Mouse (Mus musculus) spleen, adult 2 months (tissue): ENCODE results near the gene Alkbh3. TPM values are rescaled to one million over a fixed set of nuclear protein-coding genes. Genes with fewer than 3 reads are reported as not detected.
A peak's percentile ranks its signal among the peaks of the same experiment; 100 is the strongest.

Experiments used
- DNase-seq, 2 experiments: peaks; one replicate each; pipeline versions ENCODE4 v3.0.0 to v3.0.0-alpha.2; 2012 to 2021; ENCODE audit warnings: low spot score in 2 of 2, low read depth in 1 of 2
- H3K27ac ChIP-seq: fragments of 200-500 bp; 2 replicates; pipeline ENCODE4 v1.5.1; 2012; ENCODE audit warnings: low read length, inconsistent platforms; ENCODE audit not compliant: insufficient read depth
- H3K27me3 ChIP-seq: fragments of 200-500 bp; 2 replicates; pipeline ENCODE4 v1.6.1; 2012; ENCODE audit warnings: mild to moderate bottlenecking, moderate library complexity, low read length, inconsistent platforms; ENCODE audit not compliant: control insufficient read depth, insufficient read depth
- H3K36me3 ChIP-seq: fragments of 200-500 bp; 2 replicates; pipeline ENCODE4 v1.6.1; 2012; ENCODE audit warnings: mild to moderate bottlenecking, low read length, inconsistent platforms; ENCODE audit not compliant: control insufficient read depth, insufficient read depth
- H3K4me1 ChIP-seq: fragments of 200-500 bp; 2 replicates; pipeline ENCODE4 v1.6.1; 2011; ENCODE audit warnings: inconsistent platforms; ENCODE audit not compliant: control insufficient read depth, insufficient read depth, insufficient read length
- H3K4me3 ChIP-seq: fragments of 200-500 bp; 2 replicates; pipeline ENCODE4 v1.5.1; 2011; ENCODE audit warnings: mild to moderate bottlenecking, inconsistent platforms; ENCODE audit not compliant: insufficient read depth, insufficient read length; ENCODE audit errors: extremely low read depth
- CTCF ChIP-seq: fragments of 200-500 bp; IDR thresholded peaks from 2 replicates; pipeline ENCODE4 v1.5.1; 2011; ENCODE audit warnings: mild to moderate bottlenecking, inconsistent platforms; ENCODE audit not compliant: insufficient read depth, insufficient read length, insufficient replicate concordance; ENCODE audit errors: extremely low read depth
- POLR2A ChIP-seq: fragments of 200-500 bp; IDR thresholded peaks from 2 replicates; pipeline ENCODE4 v1.6.1; 2011; ENCODE audit warnings: low read depth, low read length, inconsistent platforms
- WGBS: fragments of 180-500 bp; shearing (Covaris S2); methylation state at CpG from one replicate; pipeline ENCODE4 v1.1.7; 2018; 5-methylcytosine and 5-hydroxymethylcytosine counted together
- polyA plus RNA-seq: library from polyadenylated mRNA; depleted of rRNA; stranded (reverse); fragments of >200 nt; gene quantifications from 2 replicates; pipeline ENCODE4 v1.2.3, GENCODE M21; 2012

Gene Alkbh3
- polyA plus RNA-seq, 1 experiment, result 24.7 TPM

- H3K4me3 ChIP-seq, result no peak overlapping the region
- H3K4me1 ChIP-seq, result no peaks in the 10 kb centered on the region
- H3K36me3 ChIP-seq, result no peaks in the 10 kb centered on the region
- no peak for DNase-seq
- TF ChIP-seq POLR2A, result no peak
- no peak for TF ChIP-seq CTCF
- no peak overlapping the region for H3K27ac ChIP-seq
- WGBS, result 88% methylated on average over 1 of the region's 1 CpGs
- no peaks in the 10 kb centered on the region for H3K27me3 ChIP-seq
These were observed 46.8 kb downstream of the Alkbh3 start for GRCm38 (mm10) chr2:93963802-93964201.

DNA sequence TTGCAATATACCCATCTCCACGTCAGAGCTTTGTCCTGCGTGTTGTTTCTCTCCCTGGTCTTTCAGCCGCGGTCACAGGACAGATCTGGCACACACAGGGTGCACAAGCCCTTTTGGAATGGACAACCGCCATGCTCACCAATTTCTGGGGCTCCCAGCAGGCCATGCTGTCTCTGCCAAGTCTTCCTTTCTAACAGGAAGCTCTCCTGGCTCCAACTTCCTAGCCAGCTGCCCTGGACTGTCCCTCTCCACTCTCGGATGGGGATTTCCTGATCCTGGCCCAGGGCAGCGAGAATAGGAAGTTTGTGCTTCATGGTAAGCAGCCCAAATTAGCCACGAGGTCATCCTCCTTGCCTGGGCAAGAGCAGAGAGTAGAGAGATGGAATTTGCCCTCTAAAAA, 48.9 kb downstream of the Alkbh3 start:
- H3K4me1 ChIP-seq, result no peaks in the 10 kb centered on the region
- peaks cover 8% of the 10 kb centered on the region for H3K27me3 ChIP-seq
- H3K27ac ChIP-seq, result no peak overlapping the region
- H3K4me3 ChIP-seq, result no peak overlapping the region
- 68% methylated on average over 8 of the region's 8 CpGs for WGBS
- H3K36me3 ChIP-seq, result no peaks in the 10 kb centered on the region
- no peak for DNase-seq
- no peak for TF ChIP-seq POLR2A
- no peak for TF ChIP-seq CTCF

DNA sequence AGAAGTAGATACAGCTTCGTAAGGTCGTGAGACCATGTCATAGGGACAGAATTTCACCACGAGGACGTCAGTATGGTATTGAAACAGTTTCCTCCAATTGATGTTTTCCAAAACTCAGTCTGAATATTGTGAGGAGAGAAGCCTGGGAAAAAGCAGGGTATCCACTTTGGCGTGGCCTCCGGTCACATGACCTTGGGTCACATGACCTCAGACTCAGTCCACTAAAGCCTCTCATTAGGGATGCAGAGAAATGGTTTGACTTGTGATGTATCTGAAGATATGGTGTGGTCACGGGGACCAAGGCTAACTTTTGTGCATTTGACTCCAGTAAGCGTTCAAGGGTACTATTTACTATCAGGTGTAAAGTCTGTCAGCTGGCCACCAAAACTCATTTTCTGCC, 51.3 kb downstream of the Alkbh3 start:
- 79% methylated on average over 8 of the region's 8 CpGs for WGBS
- no peak for TF ChIP-seq POLR2A
- TF ChIP-seq CTCF, result no peak
- Histone ChIP-seq H3K4me3 (no peak overlapping the region), H3K4me1 (peaks cover 3% of the 10 kb centered on the region; the same call in 1 of the 2 replicates), H3K36me3 (no peaks in the 10 kb centered on the region), H3K27ac (no peak overlapping the region), H3K27me3 (peaks cover 18% of the 10 kb centered on the region)
- no peak for DNase-seq

DNA sequence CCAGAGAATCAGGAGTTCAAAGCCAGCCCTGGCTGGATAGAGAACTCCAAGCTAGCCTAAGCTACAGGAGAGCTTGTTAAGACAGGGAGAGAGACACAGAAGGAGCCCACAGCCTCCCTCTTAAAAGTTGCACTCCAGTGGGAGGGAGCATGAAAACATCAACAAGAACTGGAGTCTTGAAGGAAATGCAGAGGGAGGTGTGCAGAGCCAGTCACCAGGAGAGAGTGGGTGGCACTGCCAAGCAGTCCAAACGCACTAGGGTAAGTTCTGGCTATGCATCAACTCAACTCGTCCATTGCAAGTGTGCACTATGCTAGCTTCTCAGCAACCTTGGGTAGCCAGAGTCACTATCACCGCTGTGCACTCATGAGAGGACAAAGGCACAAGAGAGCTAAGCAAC, 52.4 kb downstream of the Alkbh3 start:
- WGBS, result 85% methylated on average over 3 of the region's 3 CpGs
- Histone ChIP-seq H3K36me3 (no peaks in the 10 kb centered on the region), H3K4me1 (peaks cover 3% of the 10 kb centered on the region; the same call in 1 of the 2 replicates), H3K27me3 (peaks cover 18% of the 10 kb centered on the region), H3K4me3 (no peak overlapping the region), H3K27ac (no peak overlapping the region)
- TF ChIP-seq POLR2A, result no peak
- no peak for TF ChIP-seq CTCF
- DNase-seq, result no peak

DNA sequence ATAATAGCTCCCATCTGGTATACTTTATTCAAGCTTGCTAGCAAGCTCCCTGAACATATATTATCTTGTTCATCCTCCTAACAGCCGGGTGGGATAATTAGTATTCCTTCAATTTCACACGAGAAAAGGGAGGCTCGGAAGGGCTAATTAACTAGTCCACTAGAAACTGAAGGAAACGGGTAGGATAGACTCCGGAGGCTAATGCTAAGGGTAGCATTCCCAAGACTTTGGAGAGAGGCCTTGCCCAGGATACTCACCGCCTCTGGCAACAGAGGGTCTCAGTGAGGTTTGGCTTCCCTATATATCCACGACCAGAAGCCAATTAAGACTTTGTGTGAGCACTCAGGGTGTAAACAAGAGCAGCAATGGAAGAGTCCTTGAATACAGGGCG, 52.8 kb downstream of the Alkbh3 start:
- WGBS, result 85% methylated on average over 8 of the region's 8 CpGs
- TF ChIP-seq CTCF (no peak), POLR2A (no peak)
- Histone ChIP-seq H3K4me3 (no peak overlapping the region), H3K4me1 (peaks cover 3% of the 10 kb centered on the region; the same call in 1 of the 2 replicates), H3K27me3 (peaks cover 18% of the 10 kb centered on the region), H3K27ac (no peak overlapping the region), H3K36me3 (no peaks in the 10 kb centered on the region)
- no peak for DNase-seq

GRCm38 (mm10) chr2:93956908-93957784, 53.5 kb downstream of the Alkbh3 start, which contains the start of gene Gm13889:
Gm13889 (minus strand) TSS chr2:93957201.
- peaks cover 3% of the 10 kb centered on the region; the same call in 1 of the 2 replicates for H3K4me1 ChIP-seq
- H3K27me3 ChIP-seq, result peaks cover 18% of the 10 kb centered on the region
- no peak for DNase-seq
- peak within 1 kb of the TSS; percentile 31; the same call in 1 of the 2 replicates for H3K4me3 ChIP-seq
- no peak for TF ChIP-seq CTCF
- no peak for TF ChIP-seq POLR2A
- no peak within 1 kb of the TSS for H3K27ac ChIP-seq
- H3K36me3 ChIP-seq, result no peaks in the 10 kb centered on the region
- 10% methylated on average over 60 of the region's 62 CpGs for WGBS

DNA sequence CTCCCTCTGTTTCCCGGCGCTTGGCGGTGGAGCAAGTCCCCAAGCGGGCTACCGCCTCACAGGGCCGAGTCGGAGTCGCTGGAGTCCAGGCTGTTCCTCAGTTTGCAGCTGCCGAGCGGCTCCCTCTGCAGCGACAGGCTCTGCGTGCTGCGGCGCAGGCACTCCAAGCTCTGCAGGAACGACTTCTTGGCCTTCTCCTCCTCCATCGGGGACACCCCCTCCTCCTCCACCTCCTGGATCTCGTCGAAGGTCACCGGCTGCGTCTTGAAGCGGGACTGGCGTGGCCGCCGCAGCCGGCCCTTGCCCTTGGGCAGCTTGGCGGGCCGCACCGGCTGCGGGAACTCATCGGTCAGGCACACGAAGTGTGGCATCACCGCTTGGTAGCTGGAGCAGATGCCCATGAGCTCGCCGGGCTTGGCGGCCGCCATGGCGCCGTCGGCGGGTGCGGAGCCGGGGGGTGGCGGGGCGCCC, 54.2 kb downstream of the Alkbh3 start:
- Histone ChIP-seq H3K36me3 (no peaks in the 10 kb centered on the region), H3K27ac (no peak overlapping the region), H3K4me3 (peak overlapping the region; percentile 31; the same call in 1 of the 2 replicates), H3K27me3 (peaks cover 18% of the 10 kb centered on the region), H3K4me1 (peaks cover 3% of the 10 kb centered on the region; the same call in 1 of the 2 replicates)
- no peak for DNase-seq
- TF ChIP-seq CTCF (no peak), POLR2A (no peak)
- 3% methylated on average over 44 of the region's 44 CpGs for WGBS
